Mouse (Mus musculus): ENCODE results near the gene Gfy.

- TF ChIP-seq CTCF (conservative IDR thresholded peaks at IDR 0.05; ENCODE audit: insufficient read depth, insufficient read length, low read depth, low read length) (no peak), POLR2A (IDR thresholded peaks at IDR 0.05; ENCODE audit: low read depth, low read length) (no peak)
These were observed 25.2 kb upstream of the Gfy start, which contains the start of gene Ccdc155 for GRCm38 (mm10) chr7:45204380-45205143.

Measured in kidney, adult 2 months (tissue).